Mouse (Mus musculus): ENCODE data around the gene Psmd4. TPM values are rescaled to one million over a fixed set of nuclear protein-coding genes. Genes with fewer than 3 reads are reported as not detected.

The Psmd4 gene
- 214 and 231 TPM in 2 replicates for polyA plus RNA-seq (2015; fragmentation: Nextera tagmentation; extraction: Ambion mirVana)

GRCm38 (mm10) chr3:95042166-95042837, at the start of gene Psmd4:
Gene Psmd4 (minus strand): TSS chr3:95042614.
- H3K4me1 ChIP-seq (replicated peaks; ENCODE audit: insufficient read depth, low read length) = 0 out of 2 replicates have a peak, but pooled peaks cover 5% of the 10 kb centered on the region
- H3K4me3 ChIP-seq (replicated peaks; ENCODE audit: low read depth, low read length) = peak within 1 kb of the TSS; percentile 67
- WGBS = under 1% methylated on average over 36 of the region's 36 CpGs
- H3K9ac ChIP-seq (ENCODE audit: low read depth, low read length) = peak within 1 kb of the TSS; percentile 71
- DNase-seq (ENCODE audit: low spot score) (peak; percentile 98), ATAC-seq (replicated peaks; ENCODE audit: low FRiP score, low read depth) (peak; percentile 98)
- H3K27me3 ChIP-seq (ENCODE audit: insufficient read depth, low read length) = no peaks in the 10 kb centered on the region
- H3K27ac ChIP-seq = peak within 1 kb of the TSS; percentile 73
- 0 out of 2 replicates have a peak, but pooled peaks cover 2% of the 10 kb centered on the region for H3K36me3 ChIP-seq (ENCODE audit: insufficient read depth, low read length)
- H3K4me2 ChIP-seq (ENCODE audit: low read length) = peak within 1 kb of the TSS; percentile 62
- no peak; the same call in 1 of the 2 replicates for TF ChIP-seq CTCF (IDR thresholded peaks at IDR 0.05; ENCODE audit: low read depth)
- H3K9me3 ChIP-seq (replicated peaks; ENCODE audit: low read length) = no peaks in the 10 kb centered on the region

DNA sequence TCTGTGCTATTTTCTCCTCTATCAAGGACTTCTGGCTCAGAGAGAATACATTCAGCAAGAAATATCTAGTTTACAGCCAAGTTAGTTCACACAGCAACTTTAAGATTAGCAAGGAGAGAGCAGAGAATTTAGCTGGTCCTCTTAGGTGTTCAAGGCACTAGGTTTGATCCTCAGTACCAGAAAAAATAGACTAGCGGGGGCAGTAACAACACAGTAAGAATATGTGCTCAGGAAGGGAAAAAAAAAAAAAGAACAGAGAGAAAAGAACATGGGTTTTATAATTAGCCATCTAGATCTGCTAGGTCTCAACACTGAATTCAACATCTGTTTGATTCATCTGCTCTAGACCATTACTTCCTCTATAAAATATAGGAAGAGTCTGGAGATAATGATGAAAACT, 45.7 kb upstream of the Psmd4 start:
- TF ChIP-seq CTCF (IDR thresholded peaks at IDR 0.05; ENCODE audit: low read depth) = no peak
- H3K4me2 ChIP-seq (ENCODE audit: low read length) = no peak overlapping the region
- ATAC-seq (replicated peaks; ENCODE audit: low FRiP score, low read depth) (no peak), DNase-seq (ENCODE audit: low spot score) (no peak)
- H3K9ac ChIP-seq (ENCODE audit: low read depth, low read length) = no peak overlapping the region
- no peaks in the 10 kb centered on the region for H3K9me3 ChIP-seq (replicated peaks; ENCODE audit: low read length)
- 93% methylated on average over 1 of the region's 1 CpGs for WGBS
- no peak overlapping the region for H3K27ac ChIP-seq
- H3K4me1 ChIP-seq (replicated peaks; ENCODE audit: insufficient read depth, low read length) = no peaks in the 10 kb centered on the region
- no peaks in the 10 kb centered on the region for H3K36me3 ChIP-seq (ENCODE audit: insufficient read depth, low read length)
- H3K27me3 ChIP-seq (ENCODE audit: insufficient read depth, low read length) = no peaks in the 10 kb centered on the region
- H3K4me3 ChIP-seq (replicated peaks; ENCODE audit: low read depth, low read length) = no peak overlapping the region

DNA sequence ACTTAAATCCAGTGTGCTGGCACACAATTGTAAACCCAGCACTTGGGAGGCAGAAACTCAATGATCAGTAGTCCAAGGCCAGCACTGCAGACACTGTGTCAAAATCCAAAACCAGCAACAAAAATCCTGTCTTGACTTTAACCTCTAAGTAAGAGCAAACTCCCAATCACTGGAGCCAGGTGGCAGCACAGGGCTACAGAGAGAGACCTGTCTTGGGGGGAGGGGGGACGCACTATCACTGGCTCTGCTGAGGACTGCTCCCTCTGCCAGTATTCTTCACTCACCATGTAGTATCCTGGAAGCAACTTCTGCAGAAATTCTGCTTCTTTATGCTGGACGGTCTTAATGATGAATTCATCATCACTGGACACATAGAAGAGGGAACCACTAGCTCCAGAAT, 29.2 kb upstream of the Psmd4 start:
- peak; percentile 26; the same call in 1 of the 2 replicates for TF ChIP-seq CTCF (IDR thresholded peaks at IDR 0.05; ENCODE audit: low read depth)
- Histone ChIP-seq H3K4me2 (ENCODE audit: low read length) (no peak overlapping the region), H3K27me3 (ENCODE audit: insufficient read depth, low read length) (no peaks in the 10 kb centered on the region), H3K9ac (ENCODE audit: low read depth, low read length) (no peak overlapping the region), H3K36me3 (ENCODE audit: insufficient read depth, low read length) (peaks cover 72% of the 10 kb centered on the region), H3K4me3 (replicated peaks; ENCODE audit: low read depth, low read length) (no peak overlapping the region), H3K4me1 (replicated peaks; ENCODE audit: insufficient read depth, low read length) (no peaks in the 10 kb centered on the region), H3K27ac (no peak overlapping the region), H3K9me3 (replicated peaks; ENCODE audit: low read length) (no peaks in the 10 kb centered on the region)
- 88% methylated on average over 2 of the region's 2 CpGs for WGBS
- DNase-seq (ENCODE audit: low spot score) (peak; percentile 9), ATAC-seq (replicated peaks; ENCODE audit: low FRiP score, low read depth) (no peak)

DNA sequence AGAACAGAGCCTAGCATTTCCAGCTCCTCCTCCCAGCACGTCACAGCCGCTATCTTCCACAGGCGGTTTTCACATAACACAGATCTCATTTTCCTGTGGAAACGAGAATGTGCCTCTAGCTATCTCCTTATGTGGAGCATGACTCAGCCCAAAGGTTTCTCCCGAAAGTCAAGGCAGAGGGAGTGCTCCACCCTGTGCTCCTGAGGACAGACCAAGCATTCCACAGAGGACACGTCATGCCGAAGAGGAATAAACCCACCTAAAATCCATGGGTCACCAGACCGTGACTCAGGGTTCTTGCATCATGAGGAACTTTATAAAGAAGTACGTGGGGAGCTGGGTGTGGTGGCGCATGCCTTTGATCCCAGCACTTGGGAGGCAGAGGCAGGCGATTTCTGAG, 24.2 kb upstream of the Psmd4 start:
- no peak overlapping the region for H3K9ac ChIP-seq (ENCODE audit: low read depth, low read length)
- no peaks in the 10 kb centered on the region for H3K4me1 ChIP-seq (replicated peaks; ENCODE audit: insufficient read depth, low read length)
- TF ChIP-seq CTCF (IDR thresholded peaks at IDR 0.05; ENCODE audit: low read depth) = no peak
- no peak overlapping the region for H3K4me2 ChIP-seq (ENCODE audit: low read length)
- H3K4me3 ChIP-seq (replicated peaks; ENCODE audit: low read depth, low read length) = no peak overlapping the region
- DNase-seq (ENCODE audit: low spot score) (no peak), ATAC-seq (replicated peaks; ENCODE audit: low FRiP score, low read depth) (0 out of 2 replicates have a peak, but pooled peaks have one; percentile 33)
- H3K27ac ChIP-seq = no peak overlapping the region
- 87% methylated on average over 11 of the region's 11 CpGs for WGBS
- no peaks in the 10 kb centered on the region for H3K27me3 ChIP-seq (ENCODE audit: insufficient read depth, low read length)
- H3K36me3 ChIP-seq (ENCODE audit: insufficient read depth, low read length) = peaks cover 82% of the 10 kb centered on the region
- no peaks in the 10 kb centered on the region for H3K9me3 ChIP-seq (replicated peaks; ENCODE audit: low read length)

- no peak for TF ChIP-seq CTCF (IDR thresholded peaks at IDR 0.05; ENCODE audit: low read depth)
- no peaks in the 10 kb centered on the region for H3K27me3 ChIP-seq (ENCODE audit: insufficient read depth, low read length)
- H3K4me2 ChIP-seq (ENCODE audit: low read length) = no peak overlapping the region
- DNase-seq (ENCODE audit: low spot score) (no peak), ATAC-seq (replicated peaks; ENCODE audit: low FRiP score, low read depth) (no peak)
- no peaks in the 10 kb centered on the region for H3K9me3 ChIP-seq (replicated peaks; ENCODE audit: low read length)
- no peak overlapping the region for H3K4me3 ChIP-seq (replicated peaks; ENCODE audit: low read depth, low read length)
- no peak overlapping the region for H3K27ac ChIP-seq
- H3K4me1 ChIP-seq (replicated peaks; ENCODE audit: insufficient read depth, low read length) = no peaks in the 10 kb centered on the region
- WGBS = 92% methylated on average over 6 of the region's 6 CpGs
- H3K36me3 ChIP-seq (ENCODE audit: insufficient read depth, low read length) = peaks cover 80% of the 10 kb centered on the region
- H3K9ac ChIP-seq (ENCODE audit: low read depth, low read length) = no peak overlapping the region
Observed at GRCm38 (mm10) chr3:95066095-95066494, 23.7 kb upstream of the Psmd4 start.

DNA sequence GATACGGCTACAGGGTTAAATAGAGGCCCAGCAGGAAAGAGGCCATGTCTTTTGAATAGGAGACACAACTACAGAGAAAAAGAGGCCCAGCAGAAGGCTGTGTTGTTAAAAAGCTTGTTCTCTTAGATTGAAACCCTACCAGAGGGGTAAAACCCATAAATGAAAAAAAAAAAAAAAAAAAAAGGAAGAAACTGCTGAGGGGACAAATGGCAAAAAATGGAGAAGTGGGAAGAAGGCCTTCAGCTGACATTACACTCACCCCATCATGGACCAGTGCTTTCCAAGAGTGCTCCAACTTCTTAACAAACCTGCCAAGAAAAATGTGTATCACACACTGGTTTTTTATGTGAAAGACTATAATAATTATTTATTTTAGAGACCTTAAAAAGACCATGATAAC, 23.1 kb upstream of the Psmd4 start:
- H3K27ac ChIP-seq = no peak overlapping the region
- DNase-seq (ENCODE audit: low spot score) = no peak
- H3K9me3 ChIP-seq (replicated peaks; ENCODE audit: low read length) = no peaks in the 10 kb centered on the region
- H3K9ac ChIP-seq (ENCODE audit: low read depth, low read length) = no peak overlapping the region
- peaks cover 81% of the 10 kb centered on the region for H3K36me3 ChIP-seq (ENCODE audit: insufficient read depth, low read length)
- no peak overlapping the region for H3K4me2 ChIP-seq (ENCODE audit: low read length)
- H3K4me1 ChIP-seq (replicated peaks; ENCODE audit: insufficient read depth, low read length) = no peaks in the 10 kb centered on the region
- 89% methylated on average over 1 of the region's 1 CpGs for WGBS
- TF ChIP-seq CTCF (IDR thresholded peaks at IDR 0.05; ENCODE audit: low read depth) = no peak
- H3K27me3 ChIP-seq (ENCODE audit: insufficient read depth, low read length) = no peaks in the 10 kb centered on the region
- H3K4me3 ChIP-seq (replicated peaks; ENCODE audit: low read depth, low read length) = no peak overlapping the region
- no peak for ATAC-seq (replicated peaks; ENCODE audit: low FRiP score, low read depth)

Measured in kidney, postnatal 0 days (tissue).